Mouse (Mus musculus) kidney, adult 18-20 months (tissue): ENCODE measurements around the gene Cwc22.
A peak's percentile ranks its signal among the peaks of the same experiment; 100 is the strongest.

Experiments
- DNase-seq: peaks from one replicate; pipeline ENCODE4 v3.0.0; 2021

Cwc22 gene

DNA sequence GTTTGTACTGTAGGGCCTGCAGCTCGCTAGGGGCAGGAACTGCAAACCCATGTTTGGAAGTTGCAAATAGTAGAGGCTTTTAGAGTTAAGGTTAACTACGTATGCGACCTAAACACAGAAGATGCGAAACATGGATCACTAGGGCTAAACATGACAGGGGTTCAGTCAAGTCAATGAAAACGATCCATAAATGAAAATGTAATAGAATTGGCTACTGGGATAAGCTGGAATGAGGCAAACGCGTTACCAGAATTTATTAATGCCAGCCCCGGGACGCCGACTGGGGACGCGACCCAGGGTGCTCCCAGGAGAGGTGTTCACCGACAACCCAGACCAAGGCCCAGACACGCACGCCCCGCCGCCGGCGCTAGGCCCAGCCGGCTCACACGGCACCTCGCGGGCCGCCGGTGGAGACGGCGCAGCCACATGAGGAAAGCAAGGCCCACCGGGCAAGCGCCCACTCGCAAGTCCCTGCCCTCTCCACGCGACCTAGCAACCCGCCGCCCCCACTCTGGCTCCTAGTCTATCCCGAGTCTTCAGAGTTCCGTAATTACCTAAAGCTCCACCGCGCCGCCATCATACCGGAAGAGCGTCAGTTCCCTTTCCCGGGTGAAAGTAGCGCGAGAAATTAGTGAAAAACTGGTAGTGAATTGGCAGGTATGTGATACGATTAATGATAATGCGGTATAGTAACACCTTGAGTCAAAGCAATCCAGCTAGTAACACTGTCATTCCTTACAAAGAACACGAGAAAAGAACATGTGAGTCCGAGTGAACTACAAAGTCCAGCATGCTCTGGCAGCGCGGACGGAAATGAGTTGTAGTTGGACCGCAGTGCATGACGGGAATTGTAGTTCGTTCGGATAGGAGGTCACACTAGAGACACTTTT lies at the start of gene Cwc22:
Gene Cwc22, minus strand, starts transcription at position 780 of the 890 bp plus-strand sequence.
- DNase-seq = peak; percentile 89

DNA sequence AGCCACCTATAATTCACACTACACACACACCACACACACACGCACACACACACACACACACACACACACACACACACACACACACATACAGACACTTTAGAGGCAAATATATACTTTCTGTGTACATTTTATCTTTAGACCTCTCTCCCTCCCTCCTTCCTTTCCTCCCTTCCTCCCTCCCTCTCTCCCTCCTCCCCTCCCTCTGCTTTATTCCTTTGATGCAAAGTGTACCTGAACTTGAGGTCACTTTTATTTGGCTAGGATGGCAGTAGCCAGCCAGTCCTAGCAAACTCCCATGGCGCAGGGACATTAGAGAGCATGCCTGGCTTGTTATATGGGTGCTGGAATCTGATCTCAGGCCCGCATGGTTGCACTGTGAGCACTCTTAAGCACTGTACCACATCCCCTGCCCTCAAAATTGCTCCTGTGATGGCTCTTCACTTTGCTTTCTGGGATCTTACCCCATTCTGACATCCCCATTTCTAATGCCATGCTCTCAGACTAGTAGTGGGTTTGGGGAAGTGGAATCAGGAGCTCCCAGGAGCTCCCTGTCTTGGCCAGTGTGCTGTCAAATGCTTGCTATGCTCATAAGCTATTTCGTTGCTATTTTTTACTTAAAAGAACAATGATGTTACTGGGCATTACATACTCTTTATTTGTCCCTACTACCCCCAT lies 47.7 kb upstream of the Cwc22 start:
- DNase-seq = no peak

GRCm38 (mm10) chr2:77992951-77993604 lies 46.9 kb upstream of the Cwc22 start:
- DNase-seq = no peak

DNA sequence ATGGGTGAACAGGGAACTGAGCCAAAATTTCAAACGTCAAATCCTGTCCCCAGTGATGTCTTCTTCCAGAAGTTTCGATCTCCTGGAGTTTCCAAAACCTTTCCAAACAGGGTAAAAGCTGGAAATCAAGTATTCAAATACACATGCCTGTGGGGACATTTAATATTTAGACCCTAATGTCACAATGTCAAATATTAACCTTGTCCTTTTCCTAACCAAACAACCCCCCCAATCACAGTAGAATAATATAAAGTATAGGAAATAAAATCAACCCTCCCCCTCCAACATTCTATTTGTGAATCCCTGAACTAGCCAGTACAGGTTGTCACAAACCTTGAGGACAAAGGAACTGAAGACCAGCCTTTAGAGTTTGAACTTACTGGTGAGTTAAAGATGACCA lies 44.6 kb upstream of the Cwc22 start:
- no peak for DNase-seq

GRCm38 (mm10) chr2:77990121-77990520 lies 43.9 kb upstream of the Cwc22 start:
- no peak for DNase-seq

DNA sequence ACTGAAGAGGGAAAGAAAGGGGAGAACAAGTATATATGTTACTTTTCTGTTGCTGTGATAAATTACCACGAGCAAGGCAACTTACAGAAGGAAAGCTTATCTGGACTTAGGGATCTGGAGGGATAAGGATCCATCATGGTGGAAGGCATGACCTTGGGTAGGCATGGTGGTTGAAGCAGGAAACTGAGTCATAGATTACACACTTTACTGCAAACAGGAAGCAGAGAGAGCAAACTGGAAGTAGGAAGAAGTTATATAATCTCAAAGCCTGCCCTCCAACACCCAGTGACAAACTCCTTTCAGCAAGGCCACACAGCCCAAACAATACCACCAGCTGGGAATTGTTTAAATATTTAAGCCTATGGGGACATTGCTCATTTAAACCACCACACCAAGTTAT lies 43.2 kb upstream of the Cwc22 start:
- no peak for DNase-seq

DNA sequence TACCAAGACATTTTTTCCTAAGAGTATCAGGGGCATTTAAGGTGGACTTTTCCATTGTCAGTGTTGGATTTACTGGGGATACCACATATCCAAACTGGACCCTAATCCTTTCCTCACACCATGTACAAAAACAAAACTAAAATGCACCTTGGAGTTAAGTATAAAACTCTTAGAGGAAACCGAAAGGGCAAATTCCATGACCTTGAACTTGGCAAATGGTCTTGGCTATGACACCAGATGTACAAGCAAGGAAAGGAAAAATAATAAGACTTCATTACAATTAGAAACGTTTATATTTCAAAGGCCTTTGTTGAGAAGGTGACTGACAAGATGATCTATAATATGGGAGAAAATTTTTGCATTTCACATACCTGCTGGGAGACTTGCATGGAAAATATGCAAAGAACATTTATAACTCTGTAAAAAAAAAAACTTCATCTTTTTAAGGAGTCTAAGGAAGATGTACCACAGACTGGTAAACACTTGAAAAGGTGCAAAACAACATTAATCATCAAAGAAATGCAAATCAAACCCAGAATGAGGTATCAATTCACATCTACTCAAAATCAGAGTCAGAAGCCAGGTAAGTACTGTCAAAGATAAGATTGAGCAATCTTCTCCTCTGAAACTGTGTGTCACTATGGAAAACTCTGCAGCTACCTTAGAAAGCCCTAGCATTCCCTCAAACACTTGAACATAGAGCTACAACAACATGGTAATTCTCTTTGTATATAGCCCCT lies 40.0 kb upstream of the Cwc22 start:
- DNase-seq = no peak

DNA sequence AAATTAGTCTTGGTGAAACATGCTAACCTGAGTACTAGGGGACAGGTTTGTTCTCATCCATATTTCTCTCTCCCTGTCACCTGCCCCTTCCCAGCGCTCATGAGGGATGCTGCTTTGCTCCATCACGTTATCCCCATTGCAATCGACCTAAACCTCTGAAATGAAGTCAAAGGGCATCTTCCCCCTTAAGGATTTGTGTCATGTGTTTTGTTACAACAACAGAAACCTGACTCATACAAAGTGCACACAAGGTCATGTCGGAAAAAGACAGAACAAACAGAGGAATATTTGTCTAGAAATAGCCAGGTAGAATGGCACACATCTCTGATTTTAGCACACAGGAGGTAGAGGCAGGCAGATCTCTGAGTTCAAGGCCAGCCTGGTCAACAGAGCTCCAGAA lies 38.0 kb upstream of the Cwc22 start:
- DNase-seq = no peak

DNA sequence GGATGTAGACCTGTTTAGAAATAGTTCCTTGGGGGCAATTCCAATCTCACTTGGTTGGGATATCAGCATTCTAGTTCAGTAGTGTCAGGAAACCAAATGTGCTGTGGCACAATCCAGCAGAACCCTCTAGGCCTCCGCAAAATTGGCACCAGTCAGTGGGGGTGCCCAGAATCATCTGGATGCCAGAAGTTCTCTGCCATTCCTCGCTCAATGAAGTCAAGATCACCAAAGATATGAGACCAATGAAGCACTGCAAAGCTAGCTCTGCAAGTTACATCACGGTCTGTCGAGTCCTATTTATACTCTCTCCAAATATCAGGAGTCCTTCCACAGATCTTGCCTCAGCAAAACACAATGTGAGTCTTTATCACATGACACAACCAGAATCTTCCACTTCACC lies 35.7 kb upstream of the Cwc22 start:
- no peak for DNase-seq

GRCm38 (mm10) chr2:77980696-77981095 lies 34.5 kb upstream of the Cwc22 start:
- DNase-seq = no peak

DNA sequence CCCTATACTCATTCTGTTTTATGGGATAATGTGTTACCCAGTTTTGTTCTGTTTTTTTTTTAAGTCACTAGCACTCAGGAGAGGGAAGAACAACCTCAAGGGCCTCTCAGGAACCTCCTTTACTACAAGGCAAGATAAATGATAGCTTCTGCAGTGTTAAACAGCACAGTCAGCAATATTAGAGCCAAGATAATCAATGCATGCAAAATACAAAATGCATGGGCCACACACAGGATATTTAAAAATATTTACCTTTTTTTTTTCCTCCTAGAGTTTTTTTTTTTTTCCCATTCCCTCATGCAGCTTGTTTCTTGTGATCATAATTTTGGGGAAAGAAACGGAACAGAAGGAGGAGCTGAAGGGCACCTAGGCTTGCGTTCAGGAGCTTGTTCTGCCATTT lies 33.3 kb upstream of the Cwc22 start:
- no peak for DNase-seq

DNA sequence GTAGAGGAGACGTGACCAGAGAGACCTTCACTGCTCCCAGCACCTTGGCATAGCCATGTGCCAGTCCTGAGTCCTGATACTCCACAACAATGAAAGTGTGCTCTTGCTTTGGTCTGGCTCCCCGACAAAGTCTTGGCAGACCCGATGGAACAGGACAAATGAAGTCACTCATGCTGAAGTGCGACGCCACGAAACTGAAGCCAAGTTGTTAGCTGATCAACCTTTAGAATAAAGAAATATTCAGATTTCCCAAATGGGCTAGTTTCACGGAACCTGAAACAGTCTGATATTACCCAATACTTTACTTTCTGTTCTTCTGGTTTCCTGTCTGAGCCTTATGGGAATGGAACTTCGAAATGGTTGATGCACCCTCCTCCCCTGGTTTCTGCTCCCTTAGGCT lies 32.9 kb upstream of the Cwc22 start:
- DNase-seq = no peak

- no peak for DNase-seq
Measured at GRCm38 (mm10) chr2:77978256-77978655, 32.1 kb upstream of the Cwc22 start.

DNA sequence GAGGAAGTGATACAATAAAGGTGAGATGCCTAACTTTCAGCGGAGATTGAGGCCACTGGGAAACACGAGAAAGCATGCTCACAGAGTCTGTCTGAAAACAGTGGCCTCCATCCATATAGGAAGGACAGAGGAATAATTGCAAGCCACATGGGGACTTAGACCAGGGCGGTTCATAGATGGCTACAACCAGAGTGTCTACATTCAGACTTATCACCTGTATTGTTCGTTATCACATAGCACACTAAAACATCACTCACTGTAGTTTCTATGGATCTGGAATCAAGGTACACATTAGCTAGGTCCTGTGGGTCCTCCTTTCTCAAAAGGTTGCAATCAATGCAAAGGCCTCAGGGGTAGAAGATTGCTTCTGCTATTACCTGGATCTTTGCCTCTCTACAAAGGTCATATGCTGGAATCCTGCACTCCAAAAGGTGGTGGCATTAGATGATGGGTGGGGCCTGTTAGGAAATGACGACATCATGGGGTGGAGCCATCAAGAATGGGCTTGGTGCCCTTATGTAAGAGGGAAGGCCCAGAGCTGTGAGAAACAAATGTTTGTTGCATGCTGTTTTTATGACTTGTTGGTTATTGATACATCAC lies 30.2 kb upstream of the Cwc22 start:
- no peak for DNase-seq

- no peak for DNase-seq
Measured at GRCm38 (mm10) chr2:77975606-77976005, 29.4 kb upstream of the Cwc22 start.

GRCm38 (mm10) chr2:77974986-77975385 lies 28.8 kb upstream of the Cwc22 start:
- DNase-seq = no peak

DNA sequence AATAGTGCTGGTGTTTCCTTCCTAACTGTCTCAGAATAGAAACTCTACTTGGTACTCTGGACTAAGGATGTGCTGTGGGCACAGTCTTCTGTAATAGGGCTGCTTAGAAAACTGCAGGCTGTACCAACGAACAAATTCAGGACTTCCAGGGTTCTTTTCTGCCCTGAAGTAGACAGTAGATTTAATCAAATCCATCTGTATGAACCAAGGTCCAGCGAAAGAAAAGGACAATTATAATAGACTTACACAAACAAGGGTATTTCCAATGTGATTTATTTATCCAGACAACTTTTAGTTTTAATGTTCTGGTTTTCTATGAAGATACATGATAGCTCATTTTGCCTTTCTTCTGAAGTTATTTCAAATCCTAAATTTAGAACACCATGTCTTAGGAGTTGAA lies 28.2 kb upstream of the Cwc22 start:
- no peak for DNase-seq

GRCm38 (mm10) chr2:77973296-77973695 lies 27.1 kb upstream of the Cwc22 start:
- no peak for DNase-seq

DNA sequence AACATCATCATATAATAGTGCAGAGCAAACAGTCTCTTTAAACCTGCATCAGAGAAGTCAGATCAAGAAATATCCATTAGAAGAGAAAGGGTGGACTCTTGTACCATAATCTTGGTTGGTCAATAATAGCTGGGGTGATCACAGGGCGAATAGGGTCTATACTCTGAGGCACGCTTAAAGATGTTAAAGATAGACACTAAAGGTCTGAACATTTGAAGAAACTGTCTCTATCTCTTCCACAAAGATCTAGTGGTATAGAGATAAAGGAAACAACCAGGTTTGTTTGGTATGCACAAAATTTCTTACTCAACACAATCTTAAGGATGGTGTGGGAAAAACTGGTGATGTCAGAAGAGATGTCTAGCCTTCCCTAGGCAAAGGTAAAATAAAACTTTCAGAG lies 26.4 kb upstream of the Cwc22 start:
- no peak for DNase-seq

GRCm38 (mm10) chr2:77971871-77972270 lies 25.7 kb upstream of the Cwc22 start:
- no peak for DNase-seq

DNA sequence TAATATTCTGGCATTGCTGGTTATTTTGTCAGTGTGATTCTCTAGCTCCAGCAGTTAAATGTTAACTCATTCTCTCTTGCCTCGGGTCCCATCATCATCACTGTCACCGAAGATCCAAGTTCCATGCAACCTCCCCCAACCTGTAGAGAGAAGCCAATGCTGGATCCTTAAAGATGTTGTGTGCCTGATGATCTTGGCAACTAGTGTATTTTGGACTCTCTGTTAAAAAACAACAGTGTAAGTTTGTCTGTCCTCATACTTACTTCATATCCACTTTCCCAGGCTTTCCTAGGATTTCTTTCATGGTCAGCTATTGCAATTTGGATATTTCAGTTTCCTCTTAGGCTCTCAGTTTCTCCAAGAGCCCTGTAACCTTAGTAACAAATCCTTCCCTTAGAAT lies 25.2 kb upstream of the Cwc22 start:
- no peak for DNase-seq

DNA sequence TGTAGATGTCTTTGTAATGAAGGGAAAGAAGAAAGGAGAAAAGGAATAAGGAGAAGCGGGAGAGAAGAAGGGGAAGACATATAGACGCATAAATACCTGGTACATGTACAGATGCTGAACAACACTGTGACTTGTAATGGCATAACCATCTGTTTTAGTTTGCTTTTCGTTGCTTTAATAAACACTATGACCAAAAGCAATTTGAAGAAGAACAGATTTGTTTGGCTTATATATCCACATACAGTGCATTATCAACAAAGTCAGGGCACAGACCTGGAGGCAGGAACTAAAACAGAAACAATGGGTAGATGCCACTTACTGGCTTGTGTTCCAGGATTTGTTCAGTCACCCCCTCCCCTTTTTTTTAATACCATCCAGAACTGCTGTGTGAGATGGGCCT lies 24.4 kb upstream of the Cwc22 start:
- no peak for DNase-seq

- no peak for DNase-seq
Measured at GRCm38 (mm10) chr2:77969956-77970355, 23.8 kb upstream of the Cwc22 start.
